Mouse (Mus musculus) midbrain, embryonic 11.5 days (tissue): ENCODE results near the gene Trappc1. TPM values are rescaled to one million over a fixed set of nuclear protein-coding genes. Genes with fewer than 3 reads are reported as not detected.

ENCODE experiments used
- ATAC-seq: fragments of 200-750 bp; cut with Nextera tagmentation; 2 replicates; pipeline ENCODE4 v1.8.0; 2017; ENCODE audit warnings: moderate TSS enrichment, moderate library complexity; ENCODE audit not compliant: low FRiP score
- DNase-seq: peaks from one replicate; pipeline ENCODE4 v3.0.0; 2015; ENCODE audit warnings: low spot score; ENCODE audit errors: missing footprints
- H3K27ac ChIP-seq: fragments of 300-500 bp; sonication (generic); 2 replicates; pipeline ENCODE4 v1.5.1; 2014; ENCODE audit warnings: low read depth, low read length
- H3K27me3 ChIP-seq: fragments of 300-500 bp; sonication (generic); 2 replicates; pipeline ENCODE4 v1.6.1; 2014; ENCODE audit warnings: mild to moderate bottlenecking, low read length, moderate library complexity, mixed read lengths; ENCODE audit not compliant: control insufficient read depth, insufficient read depth
- H3K36me3 ChIP-seq: fragments of 300-500 bp; sonication (generic); 2 replicates; pipeline ENCODE4 v1.6.1; 2014; ENCODE audit warnings: mild to moderate bottlenecking, low read length, moderate library complexity, mixed read lengths; ENCODE audit not compliant: control insufficient read depth, insufficient read depth
- H3K4me1 ChIP-seq: fragments of 300-500 bp; sonication (generic); 2 replicates; pipeline ENCODE4 v1.6.1; 2014; ENCODE audit warnings: low read length; ENCODE audit not compliant: control insufficient read depth, insufficient read depth
- H3K4me2 ChIP-seq: fragments of 300-500 bp; sonication (generic); 2 replicates; pipeline ENCODE4 v1.6.1; 2014; ENCODE audit warnings: mild to moderate bottlenecking, moderate library complexity
- H3K4me3 ChIP-seq: fragments of 300-500 bp; sonication (generic); 2 replicates; pipeline ENCODE4 v1.5.1; 2014; ENCODE audit warnings: low read depth, low read length
- H3K9ac ChIP-seq: fragments of 300-500 bp; sonication (generic); 2 replicates; pipeline ENCODE4 v1.6.1; 2014; ENCODE audit warnings: low read length
- H3K9me3 ChIP-seq: fragments of 300-500 bp; sonication (generic); 2 replicates; pipeline ENCODE4 v1.6.1; 2016; ENCODE audit warnings: low read length; ENCODE audit not compliant: control insufficient read depth
- WGBS: fragments of 180-500 bp; shearing (Covaris S2); extraction: QIAGEN DNeasy Blood & Tissue Kit; methylation state at CpG from one replicate; pipeline ENCODE4 v1.1.7; 2014; 5-methylcytosine and 5-hydroxymethylcytosine counted together
- polyA plus RNA-seq: library from polyadenylated mRNA; unstranded; fragments of >200 nt; fragmentation: Nextera tagmentation; extraction: Ambion mirVana; gene quantifications from 2 replicates; pipeline ENCODE4 v1.2.1, GENCODE M21; 2014

The Trappc1 gene
- polyA plus RNA-seq: 205 and 206 TPM in 2 replicates

DNA sequence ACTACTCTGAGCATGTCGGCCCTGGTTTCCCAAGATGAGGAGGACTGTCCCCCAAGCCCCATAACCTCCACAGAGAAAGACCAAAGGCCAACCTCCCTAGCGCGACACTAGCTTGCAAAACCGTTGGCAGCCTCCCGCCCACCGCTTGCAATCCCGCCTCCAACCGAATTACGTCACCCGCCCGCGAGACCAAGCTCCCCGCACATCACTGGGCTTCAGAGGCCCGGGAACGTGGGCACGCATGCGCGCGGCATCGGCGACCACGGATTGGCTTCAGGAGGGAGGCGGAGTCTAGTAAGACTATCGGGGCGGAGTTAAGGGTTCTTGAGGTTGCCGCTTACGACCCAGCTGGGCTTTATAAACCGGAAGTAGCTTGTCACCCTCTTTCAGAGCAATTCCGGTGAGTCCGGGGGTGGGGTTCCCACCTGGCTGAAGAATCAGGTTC, at the start of gene Trappc1, which contains the start of gene Cntrob:
Trappc1 (plus strand) TSS at position 314 of the 445 bp plus-strand sequence.
Cntrob (minus strand) TSS at position 109 of the 445 bp plus-strand sequence.
- peak within 1 kb of the TSS; percentile 78 for H3K27ac ChIP-seq
- H3K9ac ChIP-seq: peak within 1 kb of the TSS; percentile 94
- H3K4me1 ChIP-seq: peaks cover 30% of the 10 kb centered on the region
- H3K36me3 ChIP-seq: peaks cover 2% of the 10 kb centered on the region
- H3K27me3 ChIP-seq: peaks cover 16% of the 10 kb centered on the region
- no peaks in the 10 kb centered on the region for H3K9me3 ChIP-seq
- H3K4me3 ChIP-seq: peak within 1 kb of the TSS; percentile 62
- peak; percentile 94 for ATAC-seq
- peak; percentile 98 for DNase-seq
- WGBS: under 1% methylated on average over 30 of the region's 30 CpGs
- peak within 1 kb of the TSS; percentile 83 for H3K4me2 ChIP-seq

DNA sequence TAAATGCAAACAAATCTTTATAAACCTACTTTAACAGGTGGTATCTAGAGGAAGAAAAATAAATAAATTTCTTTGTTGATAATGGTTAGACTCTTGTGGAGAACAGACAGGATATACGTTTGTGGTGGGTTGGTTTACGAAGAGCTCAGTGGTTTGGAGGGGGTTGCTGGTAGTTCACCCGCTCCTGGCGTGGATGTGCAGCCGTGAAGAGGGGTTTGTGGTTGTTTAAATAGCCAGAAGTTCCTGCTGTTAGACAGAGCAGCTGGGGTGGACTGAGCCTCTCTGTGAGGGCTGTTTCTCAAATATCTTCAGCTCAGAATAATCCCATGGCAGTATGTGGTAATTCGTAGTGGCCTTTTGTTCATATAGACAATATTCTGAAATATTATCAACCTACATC, 48.1 kb upstream of the Trappc1 start:
- Histone ChIP-seq H3K36me3 (no peaks in the 10 kb centered on the region), H3K9me3 (no peaks in the 10 kb centered on the region), H3K4me2 (no peak overlapping the region), H3K27me3 (no peaks in the 10 kb centered on the region), H3K9ac (no peak overlapping the region), H3K4me3 (no peak overlapping the region), H3K4me1 (no peaks in the 10 kb centered on the region), H3K27ac (no peak overlapping the region)
- 82% methylated on average over 6 of the region's 6 CpGs for WGBS
- DNase-seq (no peak), ATAC-seq (no peak)

DNA sequence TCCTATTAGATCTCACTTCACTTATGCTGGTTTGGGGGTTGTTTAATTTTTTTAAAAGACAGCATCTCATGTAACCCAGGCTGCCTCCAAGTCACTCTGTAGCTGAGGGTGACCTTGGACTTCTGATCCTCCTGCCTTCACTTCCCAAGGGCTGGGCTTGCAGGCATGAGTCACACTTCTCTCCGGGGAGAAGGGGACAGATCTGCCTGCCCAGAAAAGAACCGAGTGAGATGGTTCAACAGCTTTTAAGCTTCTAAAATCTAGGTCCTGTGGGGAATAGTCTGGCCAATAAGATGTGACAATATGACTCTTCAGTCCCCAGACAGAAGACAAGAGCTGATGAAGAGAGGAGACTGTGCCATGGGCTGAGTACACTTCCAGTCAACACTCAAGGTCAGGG, 47.7 kb upstream of the Trappc1 start:
- no peak for DNase-seq
- no peaks in the 10 kb centered on the region for H3K36me3 ChIP-seq
- WGBS: 68% methylated on average over 2 of the region's 2 CpGs

DNA sequence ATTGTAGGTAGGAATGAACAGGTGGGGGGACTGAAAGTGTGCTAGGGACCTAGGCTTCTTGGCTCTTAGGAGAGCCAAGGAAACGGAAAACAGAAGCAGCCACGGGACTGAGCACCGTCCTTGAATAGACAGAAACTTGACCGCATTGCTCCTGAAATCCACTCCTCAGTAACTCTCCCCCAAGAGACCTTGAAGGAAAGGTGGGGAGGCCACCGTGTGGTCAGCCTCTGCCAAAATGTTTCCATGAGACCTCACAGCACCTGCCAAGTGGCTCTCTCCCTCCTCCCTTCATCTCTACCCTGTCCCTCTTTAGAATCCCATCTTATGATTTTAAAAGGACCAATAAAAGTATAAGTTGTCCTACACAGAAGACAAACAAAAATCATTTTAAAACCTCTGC, 46.5 kb upstream of the Trappc1 start:
- Histone ChIP-seq H3K9me3 (no peaks in the 10 kb centered on the region), H3K4me2 (no peak overlapping the region), H3K4me1 (no peaks in the 10 kb centered on the region), H3K36me3 (no peaks in the 10 kb centered on the region), H3K4me3 (no peak overlapping the region), H3K27ac (no peak overlapping the region), H3K9ac (no peak overlapping the region), H3K27me3 (no peaks in the 10 kb centered on the region)
- ATAC-seq (no peak), DNase-seq (no peak)
- 60% methylated on average over 5 of the region's 5 CpGs for WGBS

More for the DNA sequence above, 47.7 kb upstream of the Trappc1 start:
- ATAC-seq: no peak
- H3K4me2 ChIP-seq: no peak overlapping the region
- H3K9me3 ChIP-seq: no peaks in the 10 kb centered on the region
- no peak overlapping the region for H3K27ac ChIP-seq
- no peak overlapping the region for H3K9ac ChIP-seq
- H3K27me3 ChIP-seq: no peaks in the 10 kb centered on the region
- H3K4me3 ChIP-seq: no peak overlapping the region
- H3K4me1 ChIP-seq: no peaks in the 10 kb centered on the region

DNA sequence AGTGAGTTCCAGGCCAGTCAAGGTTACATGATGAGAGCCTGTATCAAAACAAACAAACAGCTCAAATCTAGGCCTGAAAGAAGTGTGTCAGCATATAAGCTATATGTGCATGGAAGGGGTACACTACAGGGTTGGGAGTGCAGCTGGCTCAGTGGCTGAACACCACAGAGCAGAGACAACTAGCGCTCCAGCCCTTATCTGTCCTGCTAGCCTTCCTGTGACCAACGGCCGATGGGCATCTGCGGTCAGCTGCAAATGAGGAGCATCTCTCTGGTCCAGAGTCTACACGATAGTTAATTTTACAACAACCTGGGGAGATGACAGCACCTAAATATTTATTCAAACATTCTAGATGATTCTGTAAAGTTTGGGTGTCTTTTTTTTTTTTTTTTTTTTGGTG, 32.7 kb upstream of the Trappc1 start:
- Histone ChIP-seq H3K9ac (no peak overlapping the region), H3K4me1 (no peaks in the 10 kb centered on the region), H3K4me3 (no peak overlapping the region), H3K4me2 (no peak overlapping the region), H3K36me3 (no peaks in the 10 kb centered on the region), H3K27ac (no peak overlapping the region), H3K27me3 (no peaks in the 10 kb centered on the region), H3K9me3 (no peaks in the 10 kb centered on the region)
- DNase-seq (no peak), ATAC-seq (no peak)
- 92% methylated on average over 5 of the region's 5 CpGs for WGBS

DNA sequence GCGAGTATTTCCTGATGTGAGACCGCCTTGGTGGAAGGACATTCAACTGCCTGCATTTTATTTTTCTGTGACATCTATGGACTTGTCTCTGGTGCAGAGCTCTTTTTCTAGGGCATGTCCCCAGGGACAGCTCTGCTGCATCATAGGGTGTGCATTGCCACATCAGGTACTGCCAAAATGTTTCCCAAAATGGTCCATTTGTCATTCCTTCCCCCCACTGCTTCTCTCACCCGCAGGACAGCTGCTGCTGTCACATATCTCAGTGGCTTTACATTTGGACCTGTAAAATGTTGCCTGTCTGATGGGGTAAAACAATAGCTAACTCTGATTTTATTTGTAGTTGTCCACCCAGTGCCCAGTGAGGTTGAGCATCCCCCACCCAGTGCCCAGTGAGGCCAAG, 28.5 kb upstream of the Trappc1 start:
- WGBS: 91% methylated on average over 3 of the region's 3 CpGs
- no peak overlapping the region for H3K27ac ChIP-seq
- H3K27me3 ChIP-seq: no peaks in the 10 kb centered on the region
- H3K9me3 ChIP-seq: no peaks in the 10 kb centered on the region
- no peak for DNase-seq
- no peaks in the 10 kb centered on the region for H3K36me3 ChIP-seq
- no peaks in the 10 kb centered on the region for H3K4me1 ChIP-seq
- no peak for ATAC-seq
- no peak overlapping the region for H3K4me2 ChIP-seq
- H3K9ac ChIP-seq: no peak overlapping the region
- H3K4me3 ChIP-seq: no peak overlapping the region

DNA sequence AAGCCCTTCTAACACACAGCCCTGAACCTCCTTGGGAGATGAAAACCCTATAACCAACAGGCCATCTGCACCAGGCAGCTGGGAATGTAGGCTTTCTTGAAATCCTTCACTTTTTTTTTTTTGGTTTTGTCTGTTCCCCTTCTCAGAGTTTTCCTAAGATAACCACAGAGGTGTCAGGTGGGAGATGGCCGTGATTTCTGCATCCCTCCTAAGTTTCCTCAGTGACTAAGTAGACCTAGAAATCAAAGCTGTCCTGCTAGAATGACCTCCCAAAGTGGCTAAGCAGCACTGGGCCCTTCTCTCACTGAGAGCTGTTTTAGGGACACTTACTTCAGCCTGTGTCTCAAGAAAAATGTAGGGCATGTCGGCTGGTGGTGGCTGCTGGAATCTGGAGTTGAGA, 26.0 kb upstream of the Trappc1 start:
- H3K4me1 ChIP-seq: no peaks in the 10 kb centered on the region
- no peaks in the 10 kb centered on the region for H3K9me3 ChIP-seq
- H3K9ac ChIP-seq: no peak overlapping the region
- WGBS: 86% methylated on average over 2 of the region's 2 CpGs
- no peaks in the 10 kb centered on the region for H3K27me3 ChIP-seq
- ATAC-seq (no peak), DNase-seq (no peak)
- H3K36me3 ChIP-seq: peaks cover 3% of the 10 kb centered on the region; the same call in 1 of the 2 replicates
- H3K27ac ChIP-seq: no peak overlapping the region
- H3K4me2 ChIP-seq: no peak overlapping the region
- no peak overlapping the region for H3K4me3 ChIP-seq

DNA sequence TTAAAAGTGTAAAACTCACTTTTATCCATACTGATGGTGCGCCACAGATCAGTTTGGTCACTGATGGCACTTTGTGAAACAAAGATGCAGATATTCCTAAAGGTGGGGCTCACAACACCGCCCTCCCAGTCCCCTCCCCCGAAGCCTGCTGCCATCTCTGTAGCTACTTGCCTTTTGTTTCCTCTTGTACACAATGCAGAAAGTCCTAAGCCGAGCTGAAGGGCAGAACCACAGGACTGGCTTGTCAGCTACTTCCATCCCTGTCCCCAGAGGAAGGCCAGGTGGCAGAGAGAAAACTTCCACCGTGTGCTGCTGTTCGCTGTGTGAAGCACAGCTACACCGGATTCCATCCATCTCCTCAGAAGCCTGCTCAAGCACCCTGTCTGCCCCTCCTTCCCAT, 25.5 kb upstream of the Trappc1 start:
- no peaks in the 10 kb centered on the region for H3K4me1 ChIP-seq
- H3K4me2 ChIP-seq: no peak overlapping the region
- H3K36me3 ChIP-seq: peaks cover 3% of the 10 kb centered on the region; the same call in 1 of the 2 replicates
- H3K27ac ChIP-seq: no peak overlapping the region
- H3K27me3 ChIP-seq: no peaks in the 10 kb centered on the region
- ATAC-seq: no peak
- 70% methylated on average over 7 of the region's 7 CpGs for WGBS
- peak overlapping the region; percentile 36; the same call in 1 of the 2 replicates for H3K9ac ChIP-seq
- no peaks in the 10 kb centered on the region for H3K9me3 ChIP-seq
- no peak overlapping the region for H3K4me3 ChIP-seq
- no peak for DNase-seq

DNA sequence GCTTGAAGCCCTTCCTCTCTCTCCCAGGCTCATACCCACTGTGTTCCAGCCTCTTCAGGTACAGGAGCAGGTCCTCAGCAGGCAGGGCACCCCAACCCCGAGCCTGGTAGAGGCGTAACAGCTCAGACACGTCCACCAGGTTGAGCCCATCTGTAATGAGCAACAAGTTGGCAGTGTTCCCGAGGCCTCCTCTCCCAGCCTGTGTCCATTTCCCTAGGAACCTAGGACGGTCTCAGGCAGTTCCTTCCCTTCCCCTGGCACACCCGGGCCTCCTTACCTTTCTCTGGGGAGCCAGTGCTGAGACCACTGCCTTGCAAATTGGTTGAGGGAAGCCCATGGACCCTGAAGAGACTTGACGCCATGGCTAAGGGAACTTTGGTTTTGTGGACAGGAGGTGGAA, 21.0 kb upstream of the Trappc1 start:
- ATAC-seq (no peak), DNase-seq (no peak)
- H3K4me3 ChIP-seq: no peak overlapping the region
- no peak overlapping the region for H3K4me2 ChIP-seq
- no peaks in the 10 kb centered on the region for H3K9me3 ChIP-seq
- H3K27ac ChIP-seq: no peak overlapping the region
- H3K9ac ChIP-seq: no peak overlapping the region
- no peaks in the 10 kb centered on the region for H3K4me1 ChIP-seq
- H3K27me3 ChIP-seq: no peaks in the 10 kb centered on the region
- 91% methylated on average over 7 of the region's 7 CpGs for WGBS
- peaks cover 12% of the 10 kb centered on the region for H3K36me3 ChIP-seq
